Mouse (Mus musculus): ENCODE results near the gene Kbtbd4. TPM values are rescaled to one million over a fixed set of nuclear protein-coding genes. Genes with fewer than 3 reads are reported as not detected.

Kbtbd4 gene
- polyA plus RNA-seq, 1 experiment from 2014 or later = 57.8 TPM

DNA sequence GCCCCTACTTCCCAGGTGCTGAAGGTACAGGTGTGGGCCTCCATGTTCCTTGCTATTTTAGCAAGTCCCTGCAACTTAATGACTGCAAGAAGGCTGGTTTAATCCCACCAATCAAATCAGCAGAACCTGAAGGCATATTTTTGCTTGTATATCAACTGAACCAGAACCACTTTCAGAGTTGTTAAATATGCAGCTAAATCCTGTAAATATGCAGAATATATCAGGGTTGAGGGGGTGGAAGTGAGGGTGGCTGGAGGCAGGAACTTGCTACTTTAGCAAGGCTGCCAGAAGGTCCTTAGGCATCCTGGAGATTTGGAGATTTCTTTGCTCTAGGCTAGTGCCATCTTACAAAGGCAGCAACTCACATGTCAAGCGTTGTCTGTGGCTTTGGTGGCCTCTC, 11.0 kb downstream of the Kbtbd4 start:
- no peaks in the 10 kb centered on the region for H3K9me3 ChIP-seq (replicated peaks)
- H3K27ac ChIP-seq (replicated peaks) = no peak overlapping the region
- peaks cover 46% of the 10 kb centered on the region for H3K36me3 ChIP-seq
- WGBS = 88% methylated on average over 1 of the region's 1 CpGs
- DNase-seq (ENCODE audit: low spot score) = no peak
- H3K4me1 ChIP-seq = peaks cover 35% of the 10 kb centered on the region
- H3K4me3 ChIP-seq = no peak overlapping the region
- no peaks in the 10 kb centered on the region for H3K27me3 ChIP-seq (ENCODE audit: low read depth, poor library complexity, severe bottlenecking)

DNA sequence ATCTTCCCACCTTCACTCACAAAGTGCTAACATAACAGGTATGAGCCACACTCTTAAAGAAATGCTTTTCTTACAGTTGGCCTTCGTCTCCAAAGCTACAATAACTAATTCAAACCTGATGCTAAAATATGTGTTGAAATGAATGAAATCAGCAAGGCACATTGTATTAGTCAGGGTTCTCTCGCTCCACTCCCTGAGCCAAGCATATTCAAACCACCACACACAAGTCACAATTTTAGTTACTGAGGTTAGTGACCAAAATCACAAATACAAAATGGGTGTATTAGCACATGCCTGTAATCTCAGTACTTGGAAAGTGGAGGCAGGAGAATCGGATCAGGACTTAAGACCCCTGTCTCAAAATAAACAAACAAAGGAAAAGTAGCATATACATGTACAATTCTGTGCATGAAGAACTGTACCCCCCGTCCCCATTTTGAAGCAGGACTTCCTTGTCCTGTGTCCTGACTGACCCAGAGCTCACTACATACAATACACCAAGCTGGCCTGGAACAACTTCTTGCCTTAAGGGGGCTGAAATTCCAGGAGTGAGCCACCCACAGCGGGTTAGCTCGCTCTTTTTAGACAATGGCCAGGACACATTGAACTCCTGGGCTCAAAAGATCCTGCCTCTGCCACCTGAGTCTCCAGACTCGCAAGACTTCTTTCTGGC, 12.2 kb downstream of the Kbtbd4 start:
- peaks cover 34% of the 10 kb centered on the region for H3K36me3 ChIP-seq
- H3K9me3 ChIP-seq (replicated peaks) = no peaks in the 10 kb centered on the region
- H3K27ac ChIP-seq (replicated peaks) = peak overlapping the region; percentile 98
- 38% methylated on average over 7 of the region's 7 CpGs for WGBS
- H3K4me1 ChIP-seq = peaks cover 35% of the 10 kb centered on the region
- H3K27me3 ChIP-seq (ENCODE audit: low read depth, poor library complexity, severe bottlenecking) = no peaks in the 10 kb centered on the region
- no peak for DNase-seq (ENCODE audit: low spot score)
- H3K4me3 ChIP-seq = peak overlapping the region; percentile 80

DNA sequence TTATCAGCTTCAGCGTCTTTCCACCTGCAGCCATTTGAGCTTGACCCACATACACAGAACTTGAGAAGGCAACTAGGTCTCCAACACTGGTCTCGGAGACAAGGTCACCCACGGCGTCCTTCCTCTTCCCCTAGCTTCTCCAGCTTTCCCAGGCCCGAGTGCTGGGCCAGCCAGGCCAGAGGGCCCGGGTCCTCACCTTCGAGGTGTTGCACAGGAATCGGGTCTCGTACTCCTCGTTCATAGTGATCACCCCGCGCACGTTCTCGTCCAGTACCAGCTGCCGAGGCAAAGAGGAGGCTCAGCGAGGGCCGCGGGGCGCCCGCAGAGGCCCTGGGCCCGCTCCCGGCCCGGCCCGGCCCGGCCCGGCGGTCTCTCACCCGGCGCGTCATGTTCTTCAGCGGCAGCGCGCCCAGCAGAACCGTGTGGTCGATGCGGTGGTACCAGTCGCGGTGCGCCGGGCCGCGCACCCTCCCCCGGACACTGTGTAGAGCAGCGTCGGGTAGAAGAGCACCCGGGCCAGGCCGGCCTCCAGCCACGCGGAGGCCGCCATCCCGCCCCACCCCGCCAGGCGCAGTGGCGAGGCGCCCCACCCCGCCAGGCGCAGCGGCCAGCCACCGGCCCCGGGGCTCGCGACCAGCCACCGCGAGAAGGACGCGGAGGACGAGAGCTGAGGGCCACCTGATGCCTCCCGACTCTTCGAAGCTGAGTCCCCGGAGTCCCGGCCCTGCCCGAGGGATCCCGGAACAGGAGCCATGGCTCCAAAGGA, 12.9 kb downstream of the Kbtbd4 start:
- peak overlapping the region; percentile 80 for H3K4me3 ChIP-seq
- H3K9me3 ChIP-seq (replicated peaks) = no peaks in the 10 kb centered on the region
- peak; percentile 82 for DNase-seq (ENCODE audit: low spot score)
- under 1% methylated on average over 73 of the region's 73 CpGs for WGBS
- peaks cover 27% of the 10 kb centered on the region for H3K36me3 ChIP-seq
- peak overlapping the region; percentile 98 for H3K27ac ChIP-seq (replicated peaks)
- H3K4me1 ChIP-seq = peaks cover 35% of the 10 kb centered on the region
- H3K27me3 ChIP-seq (ENCODE audit: low read depth, poor library complexity, severe bottlenecking) = no peaks in the 10 kb centered on the region

DNA sequence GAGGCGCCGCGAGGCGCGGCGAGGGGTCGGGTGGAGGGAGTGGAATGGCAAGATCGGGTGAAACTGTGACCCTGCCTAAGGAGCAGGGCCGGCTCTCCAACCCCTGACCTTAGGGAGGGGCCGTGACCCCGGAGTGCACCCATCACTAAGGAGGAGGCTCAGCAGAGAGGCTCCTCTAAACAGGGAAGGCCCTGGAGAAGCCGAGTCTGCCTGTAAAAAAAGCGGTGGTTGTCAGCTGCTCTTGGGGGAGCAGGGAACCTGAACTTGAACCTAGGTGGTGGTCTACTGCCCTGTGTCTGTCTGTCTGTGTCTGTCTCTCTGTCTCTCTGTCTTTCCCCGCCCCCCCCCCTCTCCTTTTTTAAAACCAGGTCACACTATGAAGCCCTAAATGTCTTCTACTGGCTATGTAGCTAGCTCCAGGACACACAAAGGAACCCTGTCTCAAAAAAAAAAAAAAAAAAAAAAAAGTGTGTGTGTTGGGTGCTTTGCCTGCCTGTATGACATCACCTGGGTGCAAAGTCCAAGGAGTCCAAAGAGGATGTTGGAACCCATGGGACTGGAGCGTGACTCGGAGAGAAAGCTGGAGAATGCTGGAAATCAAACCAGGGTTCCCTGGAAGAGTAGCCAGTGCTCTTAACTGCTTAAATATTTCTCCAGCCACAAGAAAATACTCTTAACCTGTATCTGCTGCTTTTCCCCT, 13.6 kb downstream of the Kbtbd4 start:
- Histone ChIP-seq H3K27me3 (ENCODE audit: low read depth, poor library complexity, severe bottlenecking) (no peaks in the 10 kb centered on the region), H3K4me1 (peaks cover 35% of the 10 kb centered on the region), H3K36me3 (peaks cover 20% of the 10 kb centered on the region), H3K27ac (replicated peaks) (peak overlapping the region; percentile 98), H3K4me3 (peak overlapping the region; percentile 80), H3K9me3 (replicated peaks) (no peaks in the 10 kb centered on the region)
- WGBS = 12% methylated on average over 16 of the region's 16 CpGs
- no peak for DNase-seq (ENCODE audit: low spot score)

DNA sequence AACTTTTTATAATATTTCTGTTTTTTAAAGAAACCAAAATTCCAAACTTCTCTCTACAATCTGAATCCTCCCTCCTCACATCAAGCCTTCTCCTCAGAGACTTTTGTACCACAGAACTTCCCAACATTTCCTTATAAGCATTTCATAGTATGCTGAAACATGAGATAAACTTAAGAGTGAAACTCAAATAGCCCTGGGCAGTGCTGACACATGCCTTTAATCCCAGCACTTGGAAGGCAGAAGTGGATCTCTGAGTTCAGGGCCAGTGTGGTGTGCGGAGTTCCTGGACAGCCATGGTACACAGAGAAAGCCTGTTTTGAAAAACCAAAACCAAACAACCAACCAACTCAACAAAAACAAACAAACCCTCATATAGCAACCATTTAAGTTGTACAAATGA, 16.6 kb downstream of the Kbtbd4 start:
- Histone ChIP-seq H3K27ac (replicated peaks) (no peak overlapping the region), H3K4me1 (peaks cover 25% of the 10 kb centered on the region), H3K4me3 (no peak overlapping the region), H3K9me3 (replicated peaks) (no peaks in the 10 kb centered on the region), H3K27me3 (ENCODE audit: low read depth, poor library complexity, severe bottlenecking) (no peaks in the 10 kb centered on the region), H3K36me3 (no peaks in the 10 kb centered on the region)
- DNase-seq (ENCODE audit: low spot score) = no peak
- 93% methylated on average over 1 of the region's 1 CpGs for WGBS

DNA sequence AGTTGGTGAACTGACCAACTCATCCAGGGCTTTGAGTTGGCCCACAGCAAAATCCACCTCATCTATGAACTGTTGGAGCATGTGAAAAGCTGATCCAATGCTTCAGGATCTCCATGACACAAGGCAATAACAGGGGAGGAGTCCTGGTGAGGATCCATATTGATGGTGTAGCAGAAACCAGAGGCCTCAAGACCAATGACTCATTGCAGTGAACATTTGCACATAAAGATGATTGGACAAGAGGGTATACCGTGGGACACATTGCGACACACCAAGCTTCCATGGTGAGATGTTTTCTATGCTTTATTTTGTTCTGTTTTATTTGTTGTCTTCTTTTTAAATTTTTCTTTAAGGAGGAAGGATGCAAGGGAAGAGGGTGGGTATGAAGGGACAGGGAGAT, 18.1 kb downstream of the Kbtbd4 start:
- Histone ChIP-seq H3K9me3 (replicated peaks) (no peaks in the 10 kb centered on the region), H3K27me3 (ENCODE audit: low read depth, poor library complexity, severe bottlenecking) (no peaks in the 10 kb centered on the region), H3K4me1 (peaks cover 10% of the 10 kb centered on the region), H3K4me3 (no peak overlapping the region), H3K36me3 (no peaks in the 10 kb centered on the region), H3K27ac (replicated peaks) (no peak overlapping the region)
- WGBS = 91% methylated on average over 2 of the region's 2 CpGs
- DNase-seq (ENCODE audit: low spot score) = no peak

DNA sequence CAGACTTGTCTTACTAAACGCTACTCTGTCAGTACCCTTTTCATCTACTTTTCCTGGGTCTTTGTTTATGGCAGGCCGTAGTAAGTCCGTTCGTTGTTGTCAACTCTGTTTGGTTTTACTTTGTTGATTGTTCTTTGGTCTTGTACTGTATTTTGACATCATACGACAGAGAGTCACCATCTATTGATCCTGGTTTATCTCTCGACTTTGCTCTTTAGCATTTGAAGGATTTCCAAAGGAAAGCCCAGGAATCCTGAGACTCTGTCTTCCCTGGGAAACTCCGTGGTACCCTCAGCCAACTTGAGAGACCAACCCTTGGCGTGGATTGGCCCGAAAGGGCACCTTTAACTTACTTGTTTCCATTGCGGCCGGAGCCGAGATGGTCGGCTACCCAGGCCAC, 24.0 kb downstream of the Kbtbd4 start:
- H3K27me3 ChIP-seq (ENCODE audit: low read depth, poor library complexity, severe bottlenecking) = 0 out of 2 replicates have a peak, but pooled peaks cover 5% of the 10 kb centered on the region
- 87% methylated on average over 13 of the region's 13 CpGs for WGBS
- no peaks in the 10 kb centered on the region for H3K9me3 ChIP-seq (replicated peaks)
- no peak overlapping the region for H3K27ac ChIP-seq (replicated peaks)
- no peak overlapping the region for H3K4me3 ChIP-seq
- H3K36me3 ChIP-seq = no peaks in the 10 kb centered on the region
- DNase-seq (ENCODE audit: low spot score) = no peak
- no peaks in the 10 kb centered on the region for H3K4me1 ChIP-seq

DNA sequence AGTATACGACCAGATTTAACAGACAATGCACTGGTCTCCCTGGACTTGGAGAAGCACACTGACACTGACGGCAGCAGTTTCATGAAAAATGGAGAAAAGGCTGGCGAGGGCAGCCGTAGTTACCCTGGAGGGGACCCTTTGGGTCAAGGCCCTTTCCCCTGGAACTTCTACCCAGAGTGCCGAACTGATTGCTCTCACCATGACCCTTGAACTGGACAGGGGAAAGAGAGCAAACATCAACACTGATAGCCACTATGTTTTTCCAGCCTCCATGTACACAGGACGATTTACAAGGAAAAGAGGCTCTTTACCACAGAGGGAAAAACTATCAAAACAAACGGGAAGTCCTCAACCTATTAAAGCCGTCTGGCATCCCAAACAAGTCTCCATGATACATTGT, 27.3 kb downstream of the Kbtbd4 start:
- 83% methylated on average over 8 of the region's 8 CpGs for WGBS
- no peak for DNase-seq (ENCODE audit: low spot score)

DNA sequence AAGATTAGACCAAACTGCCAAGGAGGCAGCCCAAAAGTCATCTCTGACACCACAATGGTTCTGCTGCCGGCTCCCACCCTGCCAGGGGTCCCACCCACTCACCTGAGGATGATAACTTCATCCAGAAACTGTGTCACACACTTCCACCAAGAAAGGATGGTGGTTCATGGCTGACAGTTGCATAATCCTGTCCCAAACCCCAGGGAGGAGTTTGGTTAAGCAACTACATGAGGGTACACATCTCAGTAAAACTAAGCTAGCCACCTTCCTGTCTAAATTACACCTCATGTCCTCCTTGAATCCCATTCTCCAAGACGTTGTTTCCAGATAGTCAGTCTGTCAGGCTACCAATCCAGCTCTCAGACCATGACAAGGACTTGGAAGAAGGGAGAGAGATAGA, 27.7 kb downstream of the Kbtbd4 start:
- H3K4me1 ChIP-seq = no peaks in the 10 kb centered on the region
- H3K36me3 ChIP-seq = no peaks in the 10 kb centered on the region
- DNase-seq (ENCODE audit: low spot score) = no peak
- H3K4me3 ChIP-seq = no peak overlapping the region
- H3K27me3 ChIP-seq (ENCODE audit: low read depth, poor library complexity, severe bottlenecking) = 0 out of 2 replicates have a peak, but pooled peaks cover 5% of the 10 kb centered on the region
- no peak overlapping the region for H3K27ac ChIP-seq (replicated peaks)
- WGBS = 74% methylated on average over 2 of the region's 2 CpGs
- no peaks in the 10 kb centered on the region for H3K9me3 ChIP-seq (replicated peaks)

More for the DNA sequence above, 27.3 kb downstream of the Kbtbd4 start:
- Histone ChIP-seq H3K4me1 (no peaks in the 10 kb centered on the region), H3K36me3 (no peaks in the 10 kb centered on the region), H3K9me3 (replicated peaks) (no peaks in the 10 kb centered on the region), H3K27me3 (ENCODE audit: low read depth, poor library complexity, severe bottlenecking) (0 out of 2 replicates have a peak, but pooled peaks cover 5% of the 10 kb centered on the region), H3K27ac (replicated peaks) (no peak overlapping the region), H3K4me3 (no peak overlapping the region)

DNA sequence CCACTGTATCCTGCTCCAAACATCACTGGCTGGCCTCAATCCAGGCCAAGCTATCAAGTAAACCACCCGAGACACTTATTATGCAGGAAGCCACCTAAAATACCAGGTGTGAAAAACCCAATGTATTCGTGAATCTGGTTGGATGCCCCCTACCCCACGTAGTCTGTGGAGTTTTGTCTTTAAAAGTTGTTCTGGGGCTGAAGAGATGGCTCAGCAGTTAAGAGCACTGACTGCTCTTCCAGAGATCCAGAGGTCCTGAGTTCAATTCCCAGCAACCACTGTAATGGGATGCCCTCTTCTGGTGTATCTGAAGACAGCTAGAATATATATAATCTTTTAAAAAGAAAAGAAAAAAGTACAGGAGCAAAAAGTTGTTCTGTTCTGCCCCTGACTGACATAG, 33.8 kb downstream of the Kbtbd4 start:
- no peak overlapping the region for H3K27ac ChIP-seq (replicated peaks)
- no peak for DNase-seq (ENCODE audit: low spot score)
- 75% methylated on average over 3 of the region's 3 CpGs for WGBS

DNA sequence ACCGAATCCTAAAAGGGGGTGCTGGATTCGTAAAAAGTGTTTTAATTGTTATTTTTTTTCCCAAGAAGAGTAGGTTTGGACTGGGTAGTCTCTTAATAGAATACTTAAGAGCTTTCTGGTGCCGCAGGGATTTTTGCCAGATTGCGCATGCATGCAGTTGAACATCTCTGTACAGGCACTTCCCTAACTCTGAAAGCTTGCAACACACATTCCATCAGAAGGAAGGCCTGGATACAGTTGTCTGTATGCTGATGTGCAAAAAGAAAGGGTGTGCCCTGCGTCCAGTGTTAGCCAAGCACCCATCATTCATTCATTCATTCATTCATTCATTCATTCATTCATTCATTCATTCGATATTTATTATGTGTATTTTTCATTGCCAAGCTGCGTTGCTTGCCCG, 35.2 kb downstream of the Kbtbd4 start:
- peak overlapping the region; percentile 98 for H3K27ac ChIP-seq (replicated peaks)
- H3K4me1 ChIP-seq = peaks cover 31% of the 10 kb centered on the region
- H3K9me3 ChIP-seq (replicated peaks) = no peaks in the 10 kb centered on the region
- peak overlapping the region; percentile 99 for H3K4me3 ChIP-seq
- H3K27me3 ChIP-seq (ENCODE audit: low read depth, poor library complexity, severe bottlenecking) = no peaks in the 10 kb centered on the region
- WGBS = 54% methylated on average over 8 of the region's 8 CpGs
- no peak for DNase-seq (ENCODE audit: low spot score)
- H3K36me3 ChIP-seq = peaks cover 6% of the 10 kb centered on the region; the same call in 1 of the 2 replicates

More for the DNA sequence above, 33.8 kb downstream of the Kbtbd4 start:
- H3K36me3 ChIP-seq = peaks cover under 1% of the 10 kb centered on the region; the same call in 1 of the 2 replicates
- H3K27me3 ChIP-seq (ENCODE audit: low read depth, poor library complexity, severe bottlenecking) = no peaks in the 10 kb centered on the region
- H3K9me3 ChIP-seq (replicated peaks) = no peaks in the 10 kb centered on the region
- H3K4me1 ChIP-seq = peaks cover 29% of the 10 kb centered on the region
- no peak overlapping the region for H3K4me3 ChIP-seq

DNA sequence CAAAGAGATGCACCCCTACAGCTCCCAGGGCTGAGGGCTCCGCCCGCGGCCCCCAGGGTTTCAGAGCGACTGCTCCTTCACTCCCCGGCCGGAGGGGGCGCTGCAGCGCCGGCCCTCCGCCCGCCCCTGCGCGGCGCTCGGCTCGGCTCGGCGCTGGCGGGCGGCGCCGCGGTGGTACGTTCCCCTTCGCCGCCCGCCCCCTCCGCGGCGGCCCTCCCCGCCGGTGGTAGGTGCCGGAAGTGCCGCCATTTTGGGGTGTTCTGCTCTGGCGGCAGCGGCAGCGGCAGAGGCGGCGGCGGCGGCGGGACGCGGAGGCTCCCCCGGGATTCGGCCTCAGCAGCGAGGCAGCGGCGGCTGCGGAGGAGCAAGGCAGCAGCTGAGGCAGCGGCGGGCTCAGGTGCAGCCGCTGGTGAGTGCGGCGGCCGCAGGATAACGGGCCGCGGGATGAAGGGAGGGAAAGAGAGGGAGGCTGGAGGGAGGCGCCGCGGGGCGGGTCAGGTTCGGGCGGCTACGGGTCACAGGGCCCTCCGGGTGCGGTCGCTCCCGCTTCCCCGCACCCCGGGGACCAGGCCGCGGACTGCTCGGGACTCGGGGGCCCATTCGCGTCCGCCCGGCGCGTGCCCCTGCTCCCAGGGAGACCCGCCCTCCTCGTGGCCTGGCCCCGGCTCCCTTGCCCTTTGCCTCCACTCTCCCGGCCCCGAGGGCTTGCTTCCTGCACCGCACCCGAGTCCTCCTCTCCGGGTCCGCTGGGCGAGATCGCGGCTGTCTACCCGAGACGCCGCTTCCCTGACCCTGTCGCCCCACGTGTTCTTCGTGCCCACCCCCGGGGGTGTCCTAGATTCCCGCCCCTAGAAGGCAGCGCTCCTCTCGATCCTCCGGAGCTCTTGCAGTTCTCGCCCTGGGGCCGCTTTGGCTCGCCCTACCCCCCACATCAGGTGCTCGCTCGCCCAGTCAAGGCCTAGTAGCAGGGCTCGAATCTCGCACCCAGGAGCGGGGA, 36.0 kb downstream of the Kbtbd4 start, which contains the start of gene Celf1:
Celf1 (plus strand) TSS at position 150 of the 997 bp plus-strand sequence.
- no peaks in the 10 kb centered on the region for H3K9me3 ChIP-seq (replicated peaks)
- peaks cover 6% of the 10 kb centered on the region; the same call in 1 of the 2 replicates for H3K36me3 ChIP-seq
- peak within 1 kb of the TSS; percentile 99 for H3K4me3 ChIP-seq
- peak within 1 kb of the TSS; percentile 98 for H3K27ac ChIP-seq (replicated peaks)
- under 1% methylated on average over 92 of the region's 113 CpGs for WGBS
- peaks cover 31% of the 10 kb centered on the region for H3K4me1 ChIP-seq
- H3K27me3 ChIP-seq (ENCODE audit: low read depth, poor library complexity, severe bottlenecking) = no peaks in the 10 kb centered on the region
- peak; percentile 86 for DNase-seq (ENCODE audit: low spot score)
